Mouse (Mus musculus): ENCODE measurements around the gene Usp3. TPM values are rescaled to one million over a fixed set of nuclear protein-coding genes. Genes with fewer than 3 reads are reported as not detected.

The Usp3 gene
- polyA plus RNA-seq, 1 experiment from 2014 or later, result 50.9 TPM

- no peak for ATAC-seq
- Histone ChIP-seq H3K4me2 (ENCODE audit: low read length) (no peak overlapping the region), H3K9me3 (ENCODE audit: control insufficient read depth, low read length) (no peaks in the 10 kb centered on the region)
Observed at GRCm38 (mm10) chr9:66585191-66585590, 7.8 kb downstream of the Usp3 start.

GRCm38 (mm10) chr9:66584176-66584575 is 8.8 kb downstream of the Usp3 start:
- Histone ChIP-seq H3K9ac (ENCODE audit: low read depth, low read length) (no peak overlapping the region), H3K27me3 (replicated peaks; ENCODE audit: control insufficient read depth, insufficient read depth, low read length) (no peaks in the 10 kb centered on the region), H3K4me1 (ENCODE audit: control insufficient read depth, insufficient read depth, low read depth, low read length) (peaks cover under 1% of the 10 kb centered on the region), H3K27ac (ENCODE audit: low read depth, low read length) (no peak overlapping the region), H3K4me2 (ENCODE audit: low read length) (no peak overlapping the region), H3K36me3 (ENCODE audit: control insufficient read depth, insufficient read depth, low read length) (no peaks in the 10 kb centered on the region), H3K4me3 (ENCODE audit: low read length) (no peak overlapping the region), H3K9me3 (ENCODE audit: control insufficient read depth, low read length) (no peaks in the 10 kb centered on the region)
- ATAC-seq, result no peak

More at GRCm38 (mm10) chr9:66585191-66585590, 7.8 kb downstream of the Usp3 start:
- no peak overlapping the region for H3K4me3 ChIP-seq (ENCODE audit: low read length)
- no peak overlapping the region for H3K9ac ChIP-seq (ENCODE audit: low read depth, low read length)
- H3K4me1 ChIP-seq (ENCODE audit: control insufficient read depth, insufficient read depth, low read depth, low read length), result peaks cover 7% of the 10 kb centered on the region
- no peaks in the 10 kb centered on the region for H3K36me3 ChIP-seq (ENCODE audit: control insufficient read depth, insufficient read depth, low read length)
- no peaks in the 10 kb centered on the region for H3K27me3 ChIP-seq (replicated peaks; ENCODE audit: control insufficient read depth, insufficient read depth, low read length)
- 88% methylated on average over 1 of the region's 1 CpGs for WGBS
- H3K27ac ChIP-seq (ENCODE audit: low read depth, low read length), result no peak overlapping the region

GRCm38 (mm10) chr9:66583244-66583643 is 9.7 kb downstream of the Usp3 start:
- Histone ChIP-seq H3K27ac (ENCODE audit: low read depth, low read length) (no peak overlapping the region), H3K4me3 (ENCODE audit: low read length) (no peak overlapping the region), H3K36me3 (ENCODE audit: control insufficient read depth, insufficient read depth, low read length) (no peaks in the 10 kb centered on the region), H3K9me3 (ENCODE audit: control insufficient read depth, low read length) (no peaks in the 10 kb centered on the region), H3K4me1 (ENCODE audit: control insufficient read depth, insufficient read depth, low read depth, low read length) (no peaks in the 10 kb centered on the region; the same call in 1 of the 2 replicates), H3K9ac (ENCODE audit: low read depth, low read length) (no peak overlapping the region), H3K27me3 (replicated peaks; ENCODE audit: control insufficient read depth, insufficient read depth, low read length) (no peaks in the 10 kb centered on the region), H3K4me2 (ENCODE audit: low read length) (no peak overlapping the region)
- no peak for ATAC-seq
- 84% methylated on average over 1 of the region's 1 CpGs for WGBS

- Histone ChIP-seq H3K4me3 (ENCODE audit: low read length) (no peak overlapping the region), H3K4me1 (ENCODE audit: control insufficient read depth, insufficient read depth, low read depth, low read length) (no peaks in the 10 kb centered on the region; the same call in 1 of the 2 replicates), H3K27ac (ENCODE audit: low read depth, low read length) (no peak overlapping the region), H3K4me2 (ENCODE audit: low read length) (no peak overlapping the region), H3K9ac (ENCODE audit: low read depth, low read length) (no peak overlapping the region), H3K27me3 (replicated peaks; ENCODE audit: control insufficient read depth, insufficient read depth, low read length) (no peaks in the 10 kb centered on the region), H3K9me3 (ENCODE audit: control insufficient read depth, low read length) (no peaks in the 10 kb centered on the region), H3K36me3 (ENCODE audit: control insufficient read depth, insufficient read depth, low read length) (no peaks in the 10 kb centered on the region)
- no peak for ATAC-seq
- 84% methylated on average over 3 of the region's 3 CpGs for WGBS
Observed at GRCm38 (mm10) chr9:66581694-66582093, 11.2 kb downstream of the Usp3 start.

GRCm38 (mm10) chr9:66580722-66581121 is 12.2 kb downstream of the Usp3 start:
- 88% methylated on average over 1 of the region's 1 CpGs for WGBS
- no peak overlapping the region for H3K27ac ChIP-seq (ENCODE audit: low read depth, low read length)
- peaks cover 2% of the 10 kb centered on the region; the same call in 1 of the 2 replicates for H3K4me1 ChIP-seq (ENCODE audit: control insufficient read depth, insufficient read depth, low read depth, low read length)
- H3K4me2 ChIP-seq (ENCODE audit: low read length), result no peak overlapping the region
- no peak for ATAC-seq
- no peaks in the 10 kb centered on the region for H3K27me3 ChIP-seq (replicated peaks; ENCODE audit: control insufficient read depth, insufficient read depth, low read length)
- no peak overlapping the region for H3K4me3 ChIP-seq (ENCODE audit: low read length)
- no peaks in the 10 kb centered on the region for H3K36me3 ChIP-seq (ENCODE audit: control insufficient read depth, insufficient read depth, low read length)
- H3K9ac ChIP-seq (ENCODE audit: low read depth, low read length), result no peak overlapping the region
- H3K9me3 ChIP-seq (ENCODE audit: control insufficient read depth, low read length), result no peaks in the 10 kb centered on the region

GRCm38 (mm10) chr9:66575878-66576238 is 17.1 kb downstream of the Usp3 start:
- H3K4me2 ChIP-seq (ENCODE audit: low read length), result no peak overlapping the region
- H3K4me3 ChIP-seq (ENCODE audit: low read length), result no peak overlapping the region
- no peak overlapping the region for H3K9ac ChIP-seq (ENCODE audit: low read depth, low read length)
- WGBS, result 88% methylated on average over 1 of the region's 1 CpGs
- peaks cover 2% of the 10 kb centered on the region; the same call in 1 of the 2 replicates for H3K4me1 ChIP-seq (ENCODE audit: control insufficient read depth, insufficient read depth, low read depth, low read length)
- no peaks in the 10 kb centered on the region for H3K27me3 ChIP-seq (replicated peaks; ENCODE audit: control insufficient read depth, insufficient read depth, low read length)
- no peaks in the 10 kb centered on the region for H3K9me3 ChIP-seq (ENCODE audit: control insufficient read depth, low read length)
- H3K27ac ChIP-seq (ENCODE audit: low read depth, low read length), result no peak overlapping the region
- no peaks in the 10 kb centered on the region for H3K36me3 ChIP-seq (ENCODE audit: control insufficient read depth, insufficient read depth, low read length)
- ATAC-seq, result no peak

- no peak overlapping the region for H3K4me2 ChIP-seq (ENCODE audit: low read length)
- no peaks in the 10 kb centered on the region for H3K9me3 ChIP-seq (ENCODE audit: control insufficient read depth, low read length)
- H3K27ac ChIP-seq (ENCODE audit: low read depth, low read length), result no peak overlapping the region
- WGBS, result 73% methylated on average over 1 of the region's 1 CpGs
- no peak overlapping the region for H3K4me3 ChIP-seq (ENCODE audit: low read length)
- no peaks in the 10 kb centered on the region for H3K36me3 ChIP-seq (ENCODE audit: control insufficient read depth, insufficient read depth, low read length)
- no peak for ATAC-seq
- H3K4me1 ChIP-seq (ENCODE audit: control insufficient read depth, insufficient read depth, low read depth, low read length), result peaks cover 2% of the 10 kb centered on the region; the same call in 1 of the 2 replicates
- no peak overlapping the region for H3K9ac ChIP-seq (ENCODE audit: low read depth, low read length)
- H3K27me3 ChIP-seq (replicated peaks; ENCODE audit: control insufficient read depth, insufficient read depth, low read length), result no peaks in the 10 kb centered on the region
Observed at GRCm38 (mm10) chr9:66575041-66575877, 17.7 kb downstream of the Usp3 start.

- H3K4me3 ChIP-seq (ENCODE audit: low read length), result no peak overlapping the region
- H3K27me3 ChIP-seq (replicated peaks; ENCODE audit: control insufficient read depth, insufficient read depth, low read length), result no peaks in the 10 kb centered on the region
- no peaks in the 10 kb centered on the region for H3K9me3 ChIP-seq (ENCODE audit: control insufficient read depth, low read length)
- WGBS, result 89% methylated on average over 4 of the region's 4 CpGs
- H3K4me1 ChIP-seq (ENCODE audit: control insufficient read depth, insufficient read depth, low read depth, low read length), result peaks cover 2% of the 10 kb centered on the region; the same call in 1 of the 2 replicates
- no peak for ATAC-seq
- no peak overlapping the region for H3K9ac ChIP-seq (ENCODE audit: low read depth, low read length)
- no peak overlapping the region for H3K4me2 ChIP-seq (ENCODE audit: low read length)
- no peaks in the 10 kb centered on the region for H3K36me3 ChIP-seq (ENCODE audit: control insufficient read depth, insufficient read depth, low read length)
- H3K27ac ChIP-seq (ENCODE audit: low read depth, low read length), result no peak overlapping the region
Observed at GRCm38 (mm10) chr9:66571986-66572700, 20.8 kb downstream of the Usp3 start.

- Histone ChIP-seq H3K27ac (ENCODE audit: low read depth, low read length) (no peak overlapping the region), H3K27me3 (replicated peaks; ENCODE audit: control insufficient read depth, insufficient read depth, low read length) (no peaks in the 10 kb centered on the region), H3K9me3 (ENCODE audit: control insufficient read depth, low read length) (no peaks in the 10 kb centered on the region), H3K4me2 (ENCODE audit: low read length) (no peak overlapping the region), H3K36me3 (ENCODE audit: control insufficient read depth, insufficient read depth, low read length) (no peaks in the 10 kb centered on the region), H3K9ac (ENCODE audit: low read depth, low read length) (no peak overlapping the region), H3K4me1 (ENCODE audit: control insufficient read depth, insufficient read depth, low read depth, low read length) (peaks cover 3% of the 10 kb centered on the region), H3K4me3 (ENCODE audit: low read length) (no peak overlapping the region)
- no peak for ATAC-seq
- WGBS, result 97% methylated on average over 1 of the region's 1 CpGs
Observed at GRCm38 (mm10) chr9:66562215-66562614, 30.7 kb downstream of the Usp3 start.

Data from hindbrain, embryonic 16.5 days (tissue).